Mouse (Mus musculus): ENCODE results near the gene Serpinb6e. TPM values are rescaled to one million over a fixed set of nuclear protein-coding genes. Genes with fewer than 3 reads are reported as not detected.

The Serpinb6e gene
- not detected in 2 replicates for polyA plus RNA-seq (2012; rRNA removed)

GRCm38 (mm10) chr13:33843308-33843707 is at the start of gene Serpinb6e:
Gene Serpinb6e (minus strand): TSS chr13:33843408.

Other genes with a start within 250 kb of the Serpinb6e start
- not detected in 2 replicates for gene Serpinb6d, start 182.0 kb downstream of the Serpinb6e start, polyA plus RNA-seq (2012; rRNA removed)
- gene Serpinb6c, start 62.3 kb upstream of the Serpinb6e start, polyA plus RNA-seq (2012; rRNA removed) = not detected in 2 replicates
- 12.7 and 14.1 TPM in 2 replicates for gene Nqo2, start 121.3 kb upstream of the Serpinb6e start, polyA plus RNA-seq (2012; rRNA removed)
- gene Ripk1, start 159.0 kb upstream of the Serpinb6e start, polyA plus RNA-seq (2012; rRNA removed) = 4.9 and 5.6 TPM in 2 replicates
- 13.0 and 16.9 TPM in 2 replicates for gene Serpinb6a, start 159.4 kb upstream of the Serpinb6e start, polyA plus RNA-seq (2012; rRNA removed)
- gene Bphl, start 194.2 kb upstream of the Serpinb6e start, polyA plus RNA-seq (2012; rRNA removed) = 19.2 and 23.8 TPM in 2 replicates
- 66.4 and 73.3 TPM in 2 replicates for gene Tubb2a, start 234.6 kb upstream of the Serpinb6e start, polyA plus RNA-seq (2012; rRNA removed)